Mouse (Mus musculus): Measurements from ENCODE around the gene Sipa1l1. TPM values are rescaled to one million over a fixed set of nuclear protein-coding genes. Genes with fewer than 3 reads are reported as not detected.

Gene Sipa1l1
- polyA plus RNA-seq, 1 experiment from 2014 or later: 29.4 TPM

GRCm38 (mm10) chr12:82433311-82433710, 264.2 kb downstream of the Sipa1l1 start:
- no peak overlapping the region for H3K4me3 ChIP-seq
- no peaks in the 10 kb centered on the region; the same call in 1 of the 2 replicates for H3K4me1 ChIP-seq
- H3K27me3 ChIP-seq: no peaks in the 10 kb centered on the region
- H3K9ac ChIP-seq: no peak overlapping the region
- no peak for ATAC-seq (ENCODE audit: borderline replicate concordance, extremely low read depth, low FRiP score, low TSS enrichment)
- H3K4me2 ChIP-seq: no peak overlapping the region
- 81% methylated on average over 4 of the region's 4 CpGs for WGBS
- peaks cover 17% of the 10 kb centered on the region for H3K36me3 ChIP-seq
- H3K9me3 ChIP-seq: no peaks in the 10 kb centered on the region
- H3K27ac ChIP-seq: no peak overlapping the region

GRCm38 (mm10) chr12:82434591-82434990, 265.5 kb downstream of the Sipa1l1 start:
- no peak for ATAC-seq (ENCODE audit: borderline replicate concordance, extremely low read depth, low FRiP score, low TSS enrichment)
- H3K9ac ChIP-seq: no peak overlapping the region
- peaks cover 21% of the 10 kb centered on the region for H3K36me3 ChIP-seq
- no peak overlapping the region for H3K4me2 ChIP-seq
- H3K4me1 ChIP-seq: no peaks in the 10 kb centered on the region; the same call in 1 of the 2 replicates
- no peaks in the 10 kb centered on the region for H3K27me3 ChIP-seq
- no peak overlapping the region for H3K27ac ChIP-seq
- 72% methylated on average over 9 of the region's 9 CpGs for WGBS
- no peaks in the 10 kb centered on the region for H3K9me3 ChIP-seq
- no peak overlapping the region for H3K4me3 ChIP-seq

- no peaks in the 10 kb centered on the region for H3K4me1 ChIP-seq
- H3K9me3 ChIP-seq: no peaks in the 10 kb centered on the region
- 74% methylated on average over 3 of the region's 3 CpGs for WGBS
- no peak overlapping the region for H3K4me3 ChIP-seq
- H3K27me3 ChIP-seq: no peaks in the 10 kb centered on the region
- H3K27ac ChIP-seq: no peak overlapping the region
- H3K9ac ChIP-seq: no peak overlapping the region
- ATAC-seq (ENCODE audit: borderline replicate concordance, extremely low read depth, low FRiP score, low TSS enrichment): no peak
- no peak overlapping the region for H3K4me2 ChIP-seq
- peaks cover 14% of the 10 kb centered on the region for H3K36me3 ChIP-seq
These were observed 272.4 kb downstream of the Sipa1l1 start for GRCm38 (mm10) chr12:82441479-82441878.

- H3K4me2 ChIP-seq: no peak overlapping the region
- no peak for ATAC-seq (ENCODE audit: borderline replicate concordance, extremely low read depth, low FRiP score, low TSS enrichment)
- no peaks in the 10 kb centered on the region for H3K9me3 ChIP-seq
- WGBS: 89% methylated on average over 8 of the region's 8 CpGs
- H3K27ac ChIP-seq: no peak overlapping the region
- H3K27me3 ChIP-seq: no peaks in the 10 kb centered on the region
- H3K4me3 ChIP-seq: no peak overlapping the region
- no peaks in the 10 kb centered on the region for H3K4me1 ChIP-seq
- peaks cover 11% of the 10 kb centered on the region for H3K36me3 ChIP-seq
- H3K9ac ChIP-seq: no peak overlapping the region
These were observed 277.5 kb downstream of the Sipa1l1 start for GRCm38 (mm10) chr12:82446609-82447024.

- H3K27ac ChIP-seq: no peak overlapping the region
- WGBS: 69% methylated on average over 9 of the region's 9 CpGs
- no peak for ATAC-seq (ENCODE audit: borderline replicate concordance, extremely low read depth, low FRiP score, low TSS enrichment)
These were observed 279.2 kb downstream of the Sipa1l1 start for GRCm38 (mm10) chr12:82448129-82448815.

GRCm38 (mm10) chr12:82452428-82452827, 283.3 kb downstream of the Sipa1l1 start:
- Histone ChIP-seq H3K4me1 (no peaks in the 10 kb centered on the region), H3K36me3 (peaks cover 3% of the 10 kb centered on the region), H3K27me3 (no peaks in the 10 kb centered on the region), H3K27ac (no peak overlapping the region), H3K9ac (no peak overlapping the region), H3K9me3 (no peaks in the 10 kb centered on the region), H3K4me2 (no peak overlapping the region), H3K4me3 (no peak overlapping the region)
- 75% methylated on average over 2 of the region's 2 CpGs for WGBS
- no peak for ATAC-seq (ENCODE audit: borderline replicate concordance, extremely low read depth, low FRiP score, low TSS enrichment)

More at GRCm38 (mm10) chr12:82448129-82448815, 279.2 kb downstream of the Sipa1l1 start:
- H3K36me3 ChIP-seq: peaks cover 14% of the 10 kb centered on the region
- no peaks in the 10 kb centered on the region for H3K4me1 ChIP-seq
- H3K27me3 ChIP-seq: no peaks in the 10 kb centered on the region
- H3K4me2 ChIP-seq: no peak overlapping the region
- no peaks in the 10 kb centered on the region for H3K9me3 ChIP-seq
- H3K9ac ChIP-seq: no peak overlapping the region
- H3K4me3 ChIP-seq: no peak overlapping the region

GRCm38 (mm10) chr12:82454415-82454814, 285.3 kb downstream of the Sipa1l1 start:
- peak; percentile 39; the same call in 1 of the 2 replicates for ATAC-seq (ENCODE audit: borderline replicate concordance, extremely low read depth, low FRiP score, low TSS enrichment)
- no peaks in the 10 kb centered on the region for H3K9me3 ChIP-seq
- no peaks in the 10 kb centered on the region for H3K4me1 ChIP-seq
- H3K36me3 ChIP-seq: peaks cover 3% of the 10 kb centered on the region
- H3K27me3 ChIP-seq: no peaks in the 10 kb centered on the region
- no peak overlapping the region for H3K9ac ChIP-seq
- no peak overlapping the region for H3K4me3 ChIP-seq
- no peak overlapping the region for H3K4me2 ChIP-seq
- WGBS: 67% methylated on average over 6 of the region's 6 CpGs
- no peak overlapping the region for H3K27ac ChIP-seq

- H3K9ac ChIP-seq: no peak overlapping the region
- no peak for ATAC-seq (ENCODE audit: borderline replicate concordance, extremely low read depth, low FRiP score, low TSS enrichment)
- no peak overlapping the region for H3K4me3 ChIP-seq
- H3K36me3 ChIP-seq: 0 out of 2 replicates have a peak, but pooled peaks cover 3% of the 10 kb centered on the region
- no peak overlapping the region for H3K4me2 ChIP-seq
- no peaks in the 10 kb centered on the region for H3K9me3 ChIP-seq
- no peak overlapping the region for H3K27ac ChIP-seq
- H3K4me1 ChIP-seq: no peaks in the 10 kb centered on the region
- H3K27me3 ChIP-seq: no peaks in the 10 kb centered on the region
- 61% methylated on average over 10 of the region's 10 CpGs for WGBS
These were observed 286.7 kb downstream of the Sipa1l1 start for GRCm38 (mm10) chr12:82455700-82456413.

GRCm38 (mm10) chr12:82456414-82456805, 287.3 kb downstream of the Sipa1l1 start:
- no peak overlapping the region for H3K9ac ChIP-seq
- WGBS: 48% methylated on average over 1 of the region's 1 CpGs
- H3K27ac ChIP-seq: no peak overlapping the region
- 0 out of 2 replicates have a peak, but pooled peaks cover 3% of the 10 kb centered on the region for H3K36me3 ChIP-seq
- no peaks in the 10 kb centered on the region for H3K4me1 ChIP-seq
- H3K27me3 ChIP-seq: no peaks in the 10 kb centered on the region
- no peak overlapping the region for H3K4me3 ChIP-seq
- no peak for ATAC-seq (ENCODE audit: borderline replicate concordance, extremely low read depth, low FRiP score, low TSS enrichment)
- H3K9me3 ChIP-seq: no peaks in the 10 kb centered on the region
- H3K4me2 ChIP-seq: no peak overlapping the region

- Histone ChIP-seq H3K4me2 (no peak overlapping the region), H3K9ac (no peak overlapping the region), H3K4me1 (no peaks in the 10 kb centered on the region), H3K36me3 (0 out of 2 replicates have a peak, but pooled peaks cover 3% of the 10 kb centered on the region), H3K27ac (no peak overlapping the region), H3K9me3 (no peaks in the 10 kb centered on the region), H3K27me3 (no peaks in the 10 kb centered on the region), H3K4me3 (no peak overlapping the region)
- WGBS: 80% methylated on average over 6 of the region's 6 CpGs
- no peak for ATAC-seq (ENCODE audit: borderline replicate concordance, extremely low read depth, low FRiP score, low TSS enrichment)
These were observed 288.5 kb downstream of the Sipa1l1 start for GRCm38 (mm10) chr12:82457609-82458008.

- no peak for ATAC-seq (ENCODE audit: borderline replicate concordance, extremely low read depth, low FRiP score, low TSS enrichment)
- WGBS: 85% methylated on average over 8 of the region's 8 CpGs
- no peaks in the 10 kb centered on the region for H3K4me1 ChIP-seq
- no peaks in the 10 kb centered on the region for H3K27me3 ChIP-seq
- no peak overlapping the region for H3K4me2 ChIP-seq
- no peaks in the 10 kb centered on the region for H3K36me3 ChIP-seq
- H3K4me3 ChIP-seq: no peak overlapping the region
- no peaks in the 10 kb centered on the region for H3K9me3 ChIP-seq
- no peak overlapping the region for H3K9ac ChIP-seq
- H3K27ac ChIP-seq: no peak overlapping the region
These were observed 288.9 kb downstream of the Sipa1l1 start for GRCm38 (mm10) chr12:82458017-82458416.

- WGBS: 71% methylated on average over 5 of the region's 5 CpGs
- H3K36me3 ChIP-seq: no peaks in the 10 kb centered on the region
- H3K4me3 ChIP-seq: no peak overlapping the region
- H3K9me3 ChIP-seq: no peaks in the 10 kb centered on the region
- no peak overlapping the region for H3K27ac ChIP-seq
- H3K9ac ChIP-seq: no peak overlapping the region
- peaks cover 27% of the 10 kb centered on the region for H3K4me1 ChIP-seq
- no peak for ATAC-seq (ENCODE audit: borderline replicate concordance, extremely low read depth, low FRiP score, low TSS enrichment)
- no peaks in the 10 kb centered on the region for H3K27me3 ChIP-seq
- H3K4me2 ChIP-seq: no peak overlapping the region
These were observed 298.1 kb downstream of the Sipa1l1 start for GRCm38 (mm10) chr12:82467234-82467633.

All from lung, embryonic 15.5 days (tissue).